Mouse (Mus musculus) layer of hippocampus, postnatal 10 days (tissue): Measurements from ENCODE around the gene Irf5. TPM values are rescaled to one million over a fixed set of nuclear protein-coding genes. Genes with fewer than 3 reads are reported as not detected.

Source experiments
- total RNA-seq, 2 experiments: library from RNA; stranded (reverse); gene quantifications; 2 replicates each; pipeline ENCODE4 v1.2.3; 2021

The Irf5 gene
- total RNA-seq, 2 experiments from 2014 or later: 3.1 to 3.4 TPM

Other genes with a start within 250 kb of the Irf5 start
- gene Fam71f2, start 247.0 kb upstream of the Irf5 start, total RNA-seq: not detected
- not detected for gene Fam71f1, start 207.5 kb upstream of the Irf5 start, total RNA-seq
- 100 to 1,000 TPM; 105 to 109 TPM for gene Calu, start 178.6 kb upstream of the Irf5 start, total RNA-seq
- 1 to 10 TPM in 1 of 2 experiments, under 1 TPM in 1; 0.54 to 1.1 TPM for gene Opn1sw, start 138.2 kb upstream of the Irf5 start, total RNA-seq
- gene Ccdc136, start 130.3 kb upstream of the Irf5 start, total RNA-seq: 10 to 100 TPM; 60.7 to 66.7 TPM
- 1 to 10 TPM; 4.0 to 4.4 TPM for gene Flnc, start 93.4 kb upstream of the Irf5 start, total RNA-seq
- gene Atp6v1f, start 58.9 kb upstream of the Irf5 start, total RNA-seq: 100 to 1,000 TPM; 221 to 225 TPM
- gene Atp6v1fnb, start 55.2 kb upstream of the Irf5 start, total RNA-seq: not detected
- 10 to 100 TPM; 10.0 to 14.4 TPM for gene Kcp, start 18.7 kb upstream of the Irf5 start, total RNA-seq
- gene Tnpo3, start 83.3 kb downstream of the Irf5 start, total RNA-seq: 10 to 100 TPM; 71.5 to 72.2 TPM
- 10 to 100 TPM; 22.0 to 23.0 TPM for gene Tspan33, start 167.6 kb downstream of the Irf5 start, total RNA-seq
- gene Smo, start 208.9 kb downstream of the Irf5 start, total RNA-seq: 10 to 100 TPM; 14.2 to 16.0 TPM
- 100 to 1,000 TPM in 1 of 2 experiments, 10 to 100 TPM in 1; 94.4 to 121 TPM for gene Ahcyl2, start 241.4 kb downstream of the Irf5 start, total RNA-seq